Mouse (Mus musculus) kidney, adult 2 months (tissue): ENCODE data around the gene Npb.

Experiments
- CTCF ChIP-seq: fragments of 200-500 bp; conservative IDR thresholded peaks from 2 replicates; pipeline ENCODE4 v1.5.1; 2011; ENCODE audit warnings: low read depth, mild to moderate bottlenecking, control low read depth, low read length, moderate library complexity, mixed read lengths; ENCODE audit not compliant: insufficient read depth, insufficient read length
- POLR2A ChIP-seq: fragments of 200-500 bp; IDR thresholded peaks from one replicate; pipeline ENCODE4 v1.6.1; 2011; ENCODE audit warnings: low read depth, low read length, control low read depth

- TF ChIP-seq CTCF, result 0 out of 2 replicates have a peak, but pooled peaks have one; percentile 7
- TF ChIP-seq POLR2A, result peak; percentile 96
These were observed 35.3 kb upstream of the Npb start, which contains the start of gene P4hb for GRCm38 (mm10) chr11:120572752-120573584.
